Mouse (Mus musculus) megakaryocyte-erythroid progenitor cell, adult 5-6 weeks (primary cell): ENCODE data around the gene Marc1. TPM values are rescaled to one million over a fixed set of nuclear protein-coding genes. Genes with fewer than 3 reads are reported as not detected.

ENCODE experiments used
- ATAC-seq: replicated peaks from 2 replicates; pipeline ENCODE4 v1.8.0; 2016; ENCODE audit warnings: mild to moderate bottlenecking, inconsistent platforms; ENCODE audit not compliant: severe bottlenecking, poor library complexity, low FRiP score, low TSS enrichment
- total RNA-seq, 2 experiments: library from RNA; stranded (forward) in 1 of 2; stranded (reverse) in 1 of 2; fragments of 200-1000, 215-1000 nt in 1 of 2; fragments of >200 nt in 1 of 2; fragmentation: Nextera tagmentation in 1 of 2; gene quantifications; 2 replicates each; pipeline ENCODE4 v1.2.3; 2014 to 2017

Marc1 gene
- total RNA-seq, 2 experiments from 2014 or later, result not detected

- peak; percentile 48; the same call in 1 of the 2 replicates for ATAC-seq
These were observed 14.0 kb upstream of the Marc1 start for GRCm38 (mm10) chr1:184825093-184825492.

- ATAC-seq, result peak; percentile 92
These were observed 13.3 kb upstream of the Marc1 start for GRCm38 (mm10) chr1:184824439-184824851.

DNA sequence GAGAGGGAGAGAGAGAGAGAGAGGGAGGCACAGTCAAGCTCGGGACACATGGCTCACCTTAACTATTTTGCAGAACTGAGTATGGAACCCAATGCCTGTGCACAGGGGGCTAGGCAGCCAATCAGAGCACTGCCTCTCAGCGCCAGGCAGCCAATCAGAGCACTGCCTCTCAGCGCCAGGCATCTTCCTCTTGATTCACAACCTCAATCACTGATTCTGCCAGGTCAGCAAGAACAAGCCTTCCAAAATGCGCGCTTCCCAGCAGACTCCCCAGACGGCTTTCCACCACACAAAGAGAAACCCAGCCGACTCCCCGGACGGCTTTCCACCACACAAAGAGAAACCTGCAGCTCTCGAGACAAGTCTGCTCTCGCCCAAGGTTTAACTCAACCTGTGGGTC is 11.6 kb upstream of the Marc1 start:
- ATAC-seq, result no peak

GRCm38 (mm10) chr1:184817768-184818167 is 6.7 kb upstream of the Marc1 start:
- ATAC-seq, result peak; percentile 48; the same call in 1 of the 2 replicates

DNA sequence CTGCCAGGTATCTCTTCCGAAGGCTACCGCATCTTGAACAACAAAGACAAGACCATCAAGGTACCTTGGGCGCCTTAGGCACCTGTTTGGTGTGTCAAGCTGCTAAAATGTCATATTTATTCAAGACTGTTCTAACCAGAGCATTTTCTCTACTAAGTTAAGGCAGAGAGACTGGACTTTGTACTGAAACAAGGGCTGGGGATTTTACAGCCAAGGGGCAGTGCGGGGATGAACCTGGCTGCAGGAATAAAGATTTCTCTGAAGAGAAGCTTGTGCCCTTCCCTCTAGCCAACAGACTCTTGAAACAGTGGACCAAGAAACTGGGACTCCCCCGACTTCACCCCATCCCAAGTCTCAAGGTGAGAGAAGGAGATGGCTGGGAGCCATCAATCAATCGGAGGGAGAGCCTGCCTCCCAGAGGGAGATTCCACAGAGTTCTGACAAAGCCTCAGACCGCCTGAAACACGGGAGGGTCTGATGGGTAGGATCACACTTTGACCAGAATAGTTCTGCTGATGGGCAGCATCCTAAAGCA is 670 bp upstream of the Marc1 start:
- no peak for ATAC-seq

GRCm38 (mm10) chr1:184809578-184810001 is 1.5 kb downstream of the Marc1 start:
- ATAC-seq, result no peak

GRCm38 (mm10) chr1:184808418-184809012 is 2.6 kb downstream of the Marc1 start:
- ATAC-seq, result no peak

- ATAC-seq, result peak; percentile 80
These were observed 3.3 kb downstream of the Marc1 start for GRCm38 (mm10) chr1:184807627-184808417.

DNA sequence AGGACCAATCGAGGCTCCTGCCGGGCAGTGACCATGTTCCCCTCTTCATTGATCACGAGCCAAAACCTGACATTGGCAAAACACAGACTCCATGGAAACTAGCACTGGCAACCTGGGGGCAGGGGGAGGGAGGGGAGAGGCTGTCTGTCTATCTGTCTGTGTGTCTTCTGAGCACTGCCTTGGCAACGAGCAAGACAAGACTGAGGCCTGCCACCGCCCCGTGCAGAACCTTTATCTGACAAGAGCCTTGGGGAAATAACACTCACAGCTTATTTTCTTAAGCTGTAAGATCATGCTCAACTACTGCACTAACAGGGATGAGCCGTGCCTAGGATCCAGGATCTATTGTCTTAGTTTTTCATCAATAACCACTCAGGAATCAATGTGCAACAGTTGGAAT is 4.0 kb downstream of the Marc1 start:
- peak; percentile 59 for ATAC-seq

DNA sequence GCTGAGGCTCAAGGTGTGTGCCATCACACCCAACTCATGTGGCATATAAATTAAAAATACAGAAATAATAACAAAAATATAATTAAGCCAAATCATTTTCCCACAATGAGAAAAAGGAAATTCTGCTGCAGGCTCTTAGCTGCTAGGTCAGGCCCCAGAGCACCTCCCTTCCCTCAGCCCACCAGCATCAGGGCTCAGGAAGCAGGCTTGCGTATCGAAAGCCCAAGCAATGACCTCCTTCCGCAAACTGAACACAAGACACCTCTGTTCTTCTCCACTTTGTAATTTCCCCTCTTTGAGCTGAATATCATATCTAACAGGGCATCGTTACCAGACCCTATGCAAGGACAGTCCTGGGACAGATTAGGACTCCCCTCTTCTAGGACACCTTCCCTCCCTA is 5.4 kb downstream of the Marc1 start:
- no peak for ATAC-seq

- ATAC-seq, result peak; percentile 94
These were observed 17.8 kb downstream of the Marc1 start for GRCm38 (mm10) chr1:184793163-184793876.

- peak; percentile 44 for ATAC-seq
These were observed 20.0 kb downstream of the Marc1 start for GRCm38 (mm10) chr1:184791109-184791508.

DNA sequence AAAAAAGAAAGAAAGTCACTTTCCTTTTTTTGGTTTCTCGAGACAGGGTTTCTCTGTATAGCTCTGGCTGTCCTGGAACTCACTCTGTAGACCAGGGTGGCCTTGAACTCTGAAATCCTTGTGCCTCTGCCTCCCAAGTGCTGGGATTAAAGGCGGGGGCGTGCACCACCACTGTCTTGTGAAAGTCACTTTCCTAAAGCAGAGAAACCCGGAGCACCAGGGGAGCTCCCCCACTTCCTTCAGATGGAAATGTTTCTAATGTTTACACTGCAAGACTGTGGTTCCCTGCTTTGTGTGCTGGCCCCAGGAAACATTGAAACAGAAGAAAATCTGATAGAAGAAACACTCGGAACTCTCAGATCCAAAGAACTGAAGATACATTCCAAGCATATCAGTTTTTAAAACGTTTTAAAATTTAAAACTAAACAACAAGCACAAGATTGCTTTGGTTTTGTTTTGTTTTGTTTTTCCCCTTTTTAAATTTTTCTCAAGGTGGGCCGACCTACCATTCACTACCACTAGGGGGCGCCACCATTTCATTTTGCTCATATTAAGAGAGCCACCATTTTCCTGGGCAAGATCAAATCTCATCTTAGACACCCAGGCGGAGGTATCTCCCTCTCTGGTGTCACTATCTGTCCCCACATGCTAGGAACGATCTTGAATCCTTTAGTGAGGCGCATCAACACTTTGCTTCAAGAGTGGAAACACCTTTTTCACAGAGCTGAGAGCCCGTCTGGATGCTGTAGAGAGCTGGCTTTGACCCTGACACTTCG is 24.5 kb downstream of the Marc1 start:
- ATAC-seq, result peak; percentile 66

- no peak for ATAC-seq
These were observed 27.5 kb downstream of the Marc1 start for GRCm38 (mm10) chr1:184783641-184784040.

DNA sequence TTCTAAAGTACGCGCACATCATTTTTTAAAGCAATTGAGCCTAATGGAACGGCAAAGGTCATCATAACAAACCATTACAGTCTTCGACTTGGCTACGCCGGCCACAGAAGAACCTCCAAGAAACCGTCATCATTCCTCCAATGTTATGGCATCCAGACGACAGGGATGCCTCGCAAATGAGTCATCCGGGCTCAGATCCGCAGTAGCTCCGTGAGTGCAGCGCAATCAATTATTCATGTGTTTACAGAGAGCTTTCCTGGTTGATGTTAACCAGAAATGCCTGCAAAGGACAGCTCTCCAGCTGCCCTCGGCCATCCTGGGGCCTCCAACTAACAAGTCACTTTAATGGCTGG is 29.0 kb downstream of the Marc1 start:
- ATAC-seq, result no peak

DNA sequence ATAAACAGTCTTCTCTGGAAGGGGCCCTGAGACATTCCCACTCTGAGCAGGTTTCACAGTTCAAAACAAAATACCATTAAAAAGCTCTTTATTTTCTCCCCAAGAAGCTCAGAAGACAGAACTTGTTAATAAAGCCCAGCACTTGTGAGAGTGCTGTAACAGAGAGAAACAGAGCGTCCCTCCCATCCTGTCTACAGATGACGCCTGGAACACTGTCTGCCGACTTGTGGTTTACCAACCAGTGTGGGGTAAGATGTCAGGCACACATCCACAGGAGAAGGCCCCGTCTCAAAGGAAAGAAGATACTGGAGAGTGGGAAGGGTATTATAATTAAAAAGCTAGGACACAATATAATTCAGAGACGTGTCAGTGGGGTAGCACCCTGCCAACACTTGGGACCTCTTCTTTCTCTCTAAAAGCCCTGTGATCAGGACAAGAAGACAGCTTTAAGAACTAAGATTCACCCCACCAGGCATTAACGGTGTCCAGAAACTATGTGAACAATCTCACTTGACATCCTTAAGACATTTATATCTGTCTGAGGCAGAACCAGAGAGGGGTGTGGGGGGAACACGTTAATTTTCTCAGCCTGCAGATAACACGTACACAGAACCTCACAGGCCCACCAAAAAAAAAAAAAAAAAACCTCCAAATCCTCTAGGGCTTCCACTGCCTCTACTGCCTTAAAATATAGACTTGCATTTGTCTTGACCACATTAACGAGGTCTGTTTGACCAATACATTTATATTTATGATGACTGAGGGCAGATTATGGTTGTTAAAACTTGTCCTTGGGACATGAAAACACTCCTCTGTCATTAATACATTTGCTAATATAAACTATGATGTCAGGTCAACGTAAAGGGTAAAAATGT is 29.6 kb downstream of the Marc1 start:
- ATAC-seq, result peak; percentile 91

GRCm38 (mm10) chr1:184778157-184778556 is 33.0 kb downstream of the Marc1 start:
- no peak for ATAC-seq

DNA sequence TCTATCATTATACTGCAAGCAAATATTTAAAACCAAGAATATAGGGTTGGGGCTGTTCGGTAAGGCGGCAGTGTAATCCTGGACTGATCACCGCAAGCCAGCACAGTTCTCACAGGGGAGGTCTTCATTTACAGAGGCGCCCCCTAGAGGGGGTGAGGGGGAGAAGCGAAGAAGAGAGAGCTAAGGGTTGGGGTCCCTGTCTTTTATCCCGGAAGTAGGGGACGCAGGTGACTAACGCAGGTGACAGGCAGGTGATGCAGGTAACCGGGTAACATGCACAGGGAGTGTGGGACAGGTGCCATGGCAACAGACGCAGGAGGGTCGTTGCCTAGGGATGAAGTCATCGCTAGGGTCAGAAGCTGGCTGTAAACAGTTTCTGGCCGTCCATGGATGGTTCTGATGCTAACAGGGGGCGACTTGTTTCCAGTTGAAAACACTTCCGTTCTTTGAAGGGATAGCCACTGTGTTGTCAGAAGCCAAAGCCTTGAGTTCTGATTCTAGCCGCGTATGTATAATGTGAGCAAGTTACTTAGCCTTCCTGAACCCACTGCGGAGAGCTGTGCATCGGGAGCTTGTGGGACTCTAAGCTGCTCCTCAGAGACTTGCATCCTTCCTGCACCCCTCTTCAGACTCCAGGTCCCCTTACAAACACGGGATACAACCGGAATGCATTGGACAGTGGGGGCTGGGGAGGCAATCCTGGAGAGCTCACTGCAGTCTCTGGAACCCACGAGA is 33.9 kb downstream of the Marc1 start:
- ATAC-seq, result no peak
